Mouse (Mus musculus) Muller cell, postnatal 12 days (primary cell): ENCODE data around the gene Ifitm10.
A peak's percentile ranks its signal among the peaks of the same experiment; 100 is the strongest.
"Not testable (repeated sequence)": the region's sequence is repeated elsewhere in the genome, so short reads cannot be mapped to it uniquely, and the experiment has no call there.

Experiments used
- DNase-seq: peaks from one replicate; pipeline ENCODE4 v3.0.0-alpha.2; 2015; ENCODE audit errors: inconsistent ontology term

Ifitm10 gene

GRCm38 (mm10) chr7:142321637-142322306 lies 51.8 kb downstream of the Ifitm10 start:
- DNase-seq, result not testable (repeated sequence)

DNA sequence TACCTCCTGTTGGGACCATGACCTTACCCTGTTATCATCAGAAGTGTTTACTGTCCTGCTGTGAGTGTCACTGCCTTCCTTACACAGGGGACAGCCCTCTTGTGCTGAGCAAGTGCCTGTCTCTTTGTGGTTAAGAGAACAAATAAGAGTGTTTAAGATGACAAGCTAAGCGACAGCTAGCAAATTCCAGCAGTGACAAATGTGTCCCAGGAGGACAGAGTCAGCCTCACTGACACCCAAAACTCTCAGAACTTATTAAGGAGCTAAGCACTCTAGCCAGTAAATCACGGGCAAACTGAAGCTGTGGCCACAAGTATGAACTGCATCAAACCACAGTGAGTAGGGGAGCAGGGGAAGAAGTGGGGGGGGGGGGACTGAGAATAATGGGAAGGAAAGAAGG lies 52.6 kb downstream of the Ifitm10 start:
- no peak for DNase-seq

- no peak for DNase-seq
These were observed 54.4 kb downstream of the Ifitm10 start for GRCm38 (mm10) chr7:142319124-142319523.

- no peak for DNase-seq
These were observed 56.3 kb downstream of the Ifitm10 start for GRCm38 (mm10) chr7:142317216-142317615.

- DNase-seq, result no peak
These were observed 57.0 kb downstream of the Ifitm10 start for GRCm38 (mm10) chr7:142316558-142316957.

- no peak for DNase-seq
These were observed 58.8 kb downstream of the Ifitm10 start for GRCm38 (mm10) chr7:142314600-142315285.

GRCm38 (mm10) chr7:142303929-142304328 lies 69.6 kb downstream of the Ifitm10 start:
- DNase-seq, result not testable (repeated sequence)

DNA sequence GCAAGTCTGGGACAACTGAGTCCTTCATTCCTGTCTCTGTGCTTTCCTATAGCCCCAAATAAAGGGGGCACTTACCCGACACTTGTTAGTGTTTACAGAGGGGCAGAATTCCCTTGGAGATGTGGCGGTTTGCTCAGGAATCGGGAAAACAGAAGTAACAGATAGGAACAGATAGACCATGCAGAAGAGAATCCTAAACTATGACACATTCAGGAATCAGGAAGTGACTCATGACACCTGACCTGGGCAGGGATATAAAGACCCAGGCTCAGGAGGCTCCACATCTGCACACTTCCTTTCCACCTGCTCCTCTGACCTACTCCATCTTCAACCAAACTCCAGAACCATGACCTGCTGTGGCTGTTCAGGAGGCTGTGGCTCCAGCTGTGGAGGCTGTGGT lies 70.3 kb downstream of the Ifitm10 start, which contains the start of gene Krtap5-4:
Gene Krtap5-4 (plus strand): TSS at position 301 of the 400 bp plus-strand sequence.
- DNase-seq, result no peak

DNA sequence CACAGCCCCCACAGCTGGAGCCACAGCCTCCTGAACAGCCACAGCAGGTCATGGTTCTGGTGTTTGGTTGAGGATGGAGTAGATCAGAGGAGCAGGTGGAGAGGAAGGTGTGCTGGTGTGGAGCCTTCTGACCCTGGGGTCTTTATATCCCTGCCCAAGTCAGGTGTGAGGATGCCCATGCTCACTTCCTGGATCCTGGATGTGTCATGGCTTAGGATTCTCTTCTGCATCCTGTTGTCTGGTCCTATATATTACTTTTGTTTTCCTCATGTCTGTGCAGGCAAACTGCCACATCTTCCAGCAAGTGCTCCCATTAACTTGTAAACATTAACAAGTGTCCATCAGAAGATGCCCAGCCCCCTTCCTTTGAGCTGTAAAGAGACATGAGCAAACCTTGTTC lies 76.5 kb downstream of the Ifitm10 start, which contains the start of gene Krtap5-1:
Gene Krtap5-1 (minus strand): TSS at position 101 of the 400 bp plus-strand sequence.
- DNase-seq, result not testable (repeated sequence)

DNA sequence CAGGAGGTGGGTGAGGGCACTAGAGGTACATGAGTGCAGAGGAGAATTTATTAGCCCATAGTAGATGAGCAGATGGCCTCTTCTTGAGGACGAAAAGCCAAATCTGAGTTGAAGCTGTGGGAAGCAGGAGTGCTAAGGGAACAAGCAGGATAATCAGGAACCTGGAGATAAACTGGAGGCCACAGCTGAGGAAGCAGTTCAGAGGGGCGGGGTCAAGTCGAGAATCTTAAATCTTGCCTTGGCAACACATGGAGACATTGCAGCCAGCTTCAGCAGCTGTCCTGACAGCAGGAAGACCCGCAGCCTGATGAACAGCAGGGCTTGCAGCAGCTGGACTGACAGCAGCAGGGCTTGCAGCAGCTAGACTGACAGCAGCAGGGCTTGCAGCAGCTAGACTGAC lies 77.4 kb downstream of the Ifitm10 start:
- not testable (repeated sequence) for DNase-seq

DNA sequence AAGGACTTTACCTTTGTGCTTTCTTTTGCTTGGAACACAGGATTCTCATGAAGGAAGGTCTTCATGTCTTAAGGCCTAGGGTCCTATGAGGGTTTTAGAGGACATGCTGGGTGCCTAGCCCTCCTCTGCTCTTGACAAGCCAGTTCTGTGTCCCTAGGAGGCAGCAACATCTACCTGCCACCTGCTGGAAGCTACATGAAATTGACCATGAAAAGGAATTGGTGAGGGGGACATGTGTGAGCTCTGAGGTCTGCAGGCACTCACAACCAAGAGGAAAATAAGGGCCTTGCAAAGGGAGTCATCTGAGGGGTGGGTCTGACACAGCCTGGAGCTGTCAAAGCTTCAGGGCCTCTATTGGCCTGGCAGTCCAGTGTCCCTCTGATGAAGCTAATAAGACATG lies 78.1 kb downstream of the Ifitm10 start:
- no peak for DNase-seq

DNA sequence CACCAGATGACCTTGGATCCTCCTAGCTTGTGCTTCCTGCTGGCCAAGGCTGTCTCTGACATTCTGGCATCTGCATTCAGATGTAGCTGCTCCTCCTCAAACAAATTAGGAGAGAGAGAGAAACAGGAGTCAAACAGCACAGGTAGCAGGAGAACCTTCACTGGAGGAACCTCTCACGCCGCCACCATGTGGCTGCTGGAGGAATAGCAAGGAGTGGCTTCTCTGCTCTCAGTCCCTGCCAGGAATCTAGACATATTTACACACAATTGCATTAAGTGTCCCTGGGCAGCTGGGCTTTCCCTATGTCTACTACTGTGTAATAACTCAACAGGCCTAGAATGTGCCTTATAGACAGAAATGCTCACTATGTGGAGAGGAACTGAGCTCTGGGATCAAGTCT lies 79.7 kb downstream of the Ifitm10 start:
- DNase-seq, result peak; percentile 15

DNA sequence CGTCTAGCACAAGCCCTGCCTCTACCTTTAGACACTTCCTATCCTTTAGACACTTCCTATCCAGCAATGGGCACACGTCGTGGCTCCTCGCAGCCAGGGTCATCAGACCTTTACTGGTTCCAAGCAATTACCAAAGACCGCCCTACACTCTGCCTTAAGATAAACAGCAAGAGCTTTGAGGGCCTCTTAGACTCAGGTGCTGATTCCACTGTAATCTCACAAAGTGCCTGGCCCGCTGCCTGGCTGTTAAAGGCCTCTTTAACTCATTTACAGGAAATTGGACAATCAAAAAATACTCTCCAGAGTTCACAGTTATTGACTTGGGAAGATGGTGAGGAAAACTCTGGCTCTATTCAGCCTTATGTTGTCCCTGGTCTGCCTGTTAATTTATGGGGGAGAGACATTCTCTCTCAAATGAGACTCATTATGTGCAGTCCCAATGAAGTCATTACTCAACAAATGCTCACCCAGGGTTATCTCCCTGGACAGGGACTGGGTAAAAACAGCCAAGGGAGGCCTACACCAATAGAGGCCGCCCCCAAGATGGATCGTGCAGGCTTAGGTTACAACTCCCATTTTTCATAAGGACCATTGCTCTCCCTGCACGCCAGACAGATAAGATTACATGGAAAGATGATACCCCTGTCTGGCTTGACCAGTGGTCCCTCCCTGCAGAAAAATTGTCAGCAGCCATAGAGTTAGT lies 87.5 kb downstream of the Ifitm10 start:
- DNase-seq, result not testable (repeated sequence)

DNA sequence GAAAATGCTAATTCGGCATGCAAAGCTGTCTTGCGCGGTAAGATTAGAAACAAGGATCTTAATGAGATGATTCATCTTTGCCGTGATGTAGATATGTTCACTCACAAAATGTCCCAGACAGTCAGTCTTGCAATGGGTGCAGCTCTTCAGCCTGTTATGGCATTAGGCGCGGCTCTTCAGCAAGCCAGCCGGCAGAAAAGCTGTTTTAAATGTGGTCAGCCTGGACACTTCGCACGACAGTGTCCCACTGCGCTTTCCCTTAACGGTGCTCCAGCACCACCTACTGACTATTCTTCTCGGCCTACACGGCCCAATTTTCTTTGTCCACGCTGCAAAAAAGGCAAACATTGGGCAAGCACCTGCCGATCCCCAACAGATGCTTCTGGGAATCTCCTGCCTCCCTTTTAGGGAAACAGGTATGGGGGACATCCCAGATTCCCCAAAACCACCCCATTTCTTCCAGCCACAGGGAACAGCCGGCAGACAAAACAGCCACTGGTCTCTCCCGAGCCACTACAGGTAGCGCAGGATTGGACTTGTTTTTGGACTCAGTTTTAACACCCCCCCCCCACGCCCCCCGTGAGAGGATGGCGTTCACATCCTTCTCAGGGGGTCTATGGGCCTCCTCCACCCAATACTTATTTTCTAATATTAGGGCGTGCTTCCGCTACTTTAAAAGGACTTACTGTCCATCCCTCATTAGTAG lies 88.3 kb downstream of the Ifitm10 start:
- no peak for DNase-seq

- DNase-seq, result peak; percentile 90
These were observed 88.9 kb downstream of the Ifitm10 start for GRCm38 (mm10) chr7:142284615-142285080.

DNA sequence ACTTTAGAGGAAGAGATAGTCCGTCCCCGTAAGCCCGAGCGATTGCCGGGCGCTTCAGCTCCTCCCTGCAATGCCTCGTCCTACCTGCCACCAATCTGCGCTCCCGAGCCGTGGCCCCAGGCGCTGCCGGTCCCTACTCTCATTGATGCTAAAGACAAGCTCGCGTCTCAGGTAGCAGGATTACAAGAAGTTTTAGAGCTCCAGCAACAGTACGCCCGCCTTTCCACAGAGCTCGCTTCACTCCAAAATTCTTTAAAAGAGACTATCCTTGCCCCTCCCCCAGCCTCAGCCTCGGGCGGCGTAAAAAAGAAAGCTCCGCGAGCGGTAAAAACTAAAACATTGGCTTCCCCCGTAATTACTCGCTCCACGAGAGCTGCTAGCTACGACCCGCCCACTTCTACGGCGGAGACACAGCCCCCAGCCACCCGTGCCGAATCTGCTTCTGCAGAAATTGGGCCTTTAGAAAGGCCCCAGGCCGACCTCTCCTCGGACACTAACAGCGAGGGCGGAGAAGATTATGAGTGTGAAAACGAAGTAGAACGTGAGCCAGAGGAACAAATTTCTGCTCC lies 89.4 kb downstream of the Ifitm10 start:
- peak; percentile 75 for DNase-seq

GRCm38 (mm10) chr7:142282847-142283246 lies 90.7 kb downstream of the Ifitm10 start:
- not testable (repeated sequence) for DNase-seq

- DNase-seq, result not testable (repeated sequence)
These were observed 94.3 kb downstream of the Ifitm10 start for GRCm38 (mm10) chr7:142279291-142279690.

DNA sequence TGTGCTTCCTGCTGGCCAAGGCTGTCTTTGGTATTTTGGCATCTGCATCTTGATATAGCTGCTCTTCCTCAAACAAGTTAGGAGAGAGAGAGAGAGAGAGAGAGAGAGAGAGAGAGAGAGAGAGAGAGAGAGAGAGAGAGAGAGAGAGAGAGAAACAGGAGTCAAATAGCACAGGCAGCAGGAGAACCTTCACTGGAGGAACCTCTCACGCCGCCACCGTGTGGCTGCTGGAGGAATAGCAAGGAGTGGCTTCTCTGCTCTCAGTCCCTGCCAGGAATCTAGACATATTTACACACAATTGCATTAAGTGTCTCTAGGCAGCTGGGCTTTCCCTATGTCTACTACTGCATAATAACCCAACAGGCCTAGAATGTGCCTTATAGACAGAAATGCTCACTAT lies 95.4 kb downstream of the Ifitm10 start:
- DNase-seq, result peak; percentile 34
